Mouse (Mus musculus): Measurements from ENCODE around the gene Cep170.
"Not testable (repeated sequence)": the region's sequence is repeated elsewhere in the genome, so short reads cannot be mapped to it uniquely, and the experiment has no call there.

Cep170 gene

DNA sequence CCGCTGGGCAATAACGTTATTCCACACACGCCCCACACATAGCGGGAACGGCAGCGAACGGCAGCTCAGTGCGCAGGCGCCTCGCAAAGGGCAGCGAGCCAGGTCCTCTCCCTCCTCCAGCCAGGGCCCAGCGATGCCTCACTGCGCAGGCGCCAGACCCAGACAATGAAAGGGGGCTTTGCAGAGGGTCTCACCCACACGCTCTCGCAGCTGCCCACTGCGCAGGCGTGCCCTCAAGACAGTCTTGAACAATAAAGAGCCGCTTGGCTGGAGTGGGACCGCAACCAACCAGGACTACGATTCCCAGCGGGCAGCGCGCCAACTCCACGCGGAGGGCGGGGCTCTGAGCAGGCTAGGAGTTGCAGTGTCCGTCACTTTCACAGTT, at the start of gene Cep170:
TSS of gene Cep170 (minus strand) at position 32 of the 385 bp plus-strand sequence.
- DNase-seq (ENCODE audit: low spot score in 2 of 2), result peak; percentile 91 to 96

GRCm38 (mm10) chr1:176861981-176862644, 48.2 kb upstream of the Cep170 start:
- DNase-seq (ENCODE audit: low spot score in 2 of 2), result peak; percentile 53 to 75

- DNase-seq (ENCODE audit: low spot score in 2 of 2), result no peak
Measured at GRCm38 (mm10) chr1:176852813-176853590, 39.1 kb upstream of the Cep170 start.

DNA sequence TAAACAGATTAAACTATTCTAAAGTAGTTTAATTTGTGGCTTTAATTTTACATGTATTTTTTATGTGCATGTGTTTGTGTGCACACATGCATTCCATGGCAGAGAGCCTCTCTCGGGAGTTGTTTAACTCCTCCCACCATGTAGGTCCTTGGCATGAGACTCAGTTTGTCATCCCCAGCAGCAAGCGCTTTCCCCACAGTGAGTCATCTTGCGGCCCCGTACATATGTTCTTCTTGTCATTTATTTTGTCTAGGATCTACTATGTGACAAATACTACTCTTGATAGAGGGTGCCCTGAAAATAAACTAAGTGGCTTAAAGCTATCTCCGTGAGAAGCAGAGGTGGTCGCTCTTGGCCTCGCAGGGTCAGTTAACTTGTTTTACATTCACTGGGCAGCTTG, 37.5 kb upstream of the Cep170 start:
- no peak for DNase-seq (ENCODE audit: low spot score in 2 of 2)

GRCm38 (mm10) chr1:176849377-176849776, 35.5 kb upstream of the Cep170 start:
- no peak for DNase-seq (ENCODE audit: low spot score in 2 of 2)

- DNase-seq (ENCODE audit: low spot score in 2 of 2), result no peak
Measured at GRCm38 (mm10) chr1:176848613-176849290, 34.9 kb upstream of the Cep170 start.

- DNase-seq (ENCODE audit: low spot score in 2 of 2), result no peak
Measured at GRCm38 (mm10) chr1:176847118-176847859, 33.4 kb upstream of the Cep170 start.

GRCm38 (mm10) chr1:176845082-176845977, 31.5 kb upstream of the Cep170 start:
- no peak for DNase-seq (ENCODE audit: low spot score in 2 of 2)

GRCm38 (mm10) chr1:176836562-176836961, 22.7 kb upstream of the Cep170 start:
- DNase-seq (ENCODE audit: low spot score in 2 of 2), result not testable (repeated sequence)

DNA sequence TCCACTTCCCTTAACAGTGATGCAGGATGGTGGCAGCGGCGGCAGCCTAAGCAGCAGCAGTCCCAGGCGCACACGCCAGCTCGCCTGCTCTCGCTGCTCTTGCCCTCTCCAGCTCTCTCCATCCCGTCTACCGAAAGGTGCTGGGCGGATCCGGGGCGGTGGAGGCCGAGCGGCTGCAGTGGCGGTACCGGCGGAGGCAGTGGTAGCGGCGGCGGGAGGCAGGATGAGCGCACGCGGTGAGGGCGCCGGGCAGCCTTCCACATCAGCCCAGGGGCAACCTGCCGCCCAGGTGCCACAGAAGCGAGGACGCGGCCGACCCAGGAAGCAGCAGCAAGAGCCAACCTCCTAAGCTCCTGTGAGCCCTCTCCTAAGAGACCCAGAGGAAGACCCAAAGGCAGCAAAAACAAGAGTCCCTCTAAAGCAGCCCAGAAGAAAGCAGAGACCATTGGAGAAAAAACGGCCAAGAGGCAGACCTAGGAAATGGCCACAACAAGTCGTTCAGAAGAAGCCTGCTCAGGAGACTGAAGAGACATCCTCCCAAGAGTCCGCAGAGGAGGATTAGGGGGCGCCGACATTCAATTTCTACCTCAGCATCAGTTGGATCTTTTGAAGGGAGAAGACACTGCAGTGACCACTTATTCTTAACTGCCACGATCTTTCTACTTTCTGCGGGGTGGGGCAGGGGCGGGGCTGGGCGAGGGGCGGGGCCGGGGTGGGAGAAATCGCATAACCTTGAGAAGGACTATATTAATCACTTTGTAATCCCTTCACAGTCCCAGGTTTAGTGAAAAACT, 21.8 kb upstream of the Cep170 start:
- no peak for DNase-seq (ENCODE audit: low spot score in 2 of 2)

DNA sequence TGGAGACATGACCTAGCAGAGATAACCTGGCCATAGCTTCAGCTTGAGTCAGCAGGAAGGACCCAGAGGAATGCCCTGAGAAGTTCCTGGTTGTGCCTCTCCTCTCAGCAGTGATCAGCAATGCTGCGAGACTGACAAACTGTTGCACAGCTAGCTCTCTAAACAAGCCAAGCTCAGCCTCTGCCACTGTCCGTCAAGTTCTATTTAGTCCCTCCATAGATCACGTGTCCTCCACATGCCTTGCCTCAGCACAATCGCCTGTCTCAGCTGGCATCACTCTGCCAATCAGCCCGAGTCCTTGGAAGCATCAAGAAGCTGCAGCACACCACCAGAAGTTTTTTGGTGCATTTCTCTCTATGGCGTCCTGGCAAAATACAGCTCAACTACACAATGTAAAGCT, 21.0 kb upstream of the Cep170 start:
- no peak for DNase-seq (ENCODE audit: low spot score in 2 of 2)

DNA sequence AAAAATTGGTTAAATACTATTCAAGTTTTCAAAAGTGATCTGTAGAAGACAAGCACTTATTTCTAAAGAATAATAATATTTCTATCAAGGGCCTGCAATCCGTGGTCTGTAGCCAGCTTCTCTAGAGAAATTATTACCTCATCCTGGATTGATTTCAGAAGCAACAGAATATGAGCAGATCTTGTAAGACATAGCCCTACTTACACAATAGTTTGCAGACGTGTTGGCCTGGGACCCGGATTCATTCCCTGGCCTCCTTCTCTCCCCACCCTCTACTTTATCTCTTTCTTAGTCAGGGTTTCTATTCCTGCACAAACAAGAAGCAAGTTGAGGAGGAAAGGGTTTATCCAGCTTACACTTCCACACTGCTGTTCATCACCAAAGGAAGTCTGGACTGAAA, 20.1 kb upstream of the Cep170 start:
- no peak for DNase-seq (ENCODE audit: low spot score in 2 of 2)

GRCm38 (mm10) chr1:176833257-176833656, 19.4 kb upstream of the Cep170 start:
- no peak for DNase-seq (ENCODE audit: low spot score in 2 of 2)

DNA sequence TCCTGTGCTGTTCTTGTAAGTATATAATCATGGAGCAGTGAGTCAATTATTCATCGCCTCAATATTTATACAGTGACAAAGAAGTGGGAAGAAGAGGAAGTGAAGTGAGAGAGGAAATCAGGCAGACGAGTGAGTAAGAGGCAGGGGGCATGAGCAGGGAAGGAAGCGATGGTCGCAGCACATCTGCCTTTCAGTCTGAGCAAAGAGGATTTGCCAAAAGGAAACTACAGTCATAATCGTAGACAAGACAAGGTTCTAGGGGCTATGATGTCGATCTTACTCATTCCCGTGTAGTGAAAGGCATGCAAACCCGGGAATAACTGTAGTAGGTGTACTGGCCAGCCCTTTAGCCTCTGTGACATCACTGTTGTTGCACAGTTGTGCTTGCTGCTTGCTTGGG, 18.7 kb upstream of the Cep170 start:
- no peak for DNase-seq (ENCODE audit: low spot score in 2 of 2)

- no peak for DNase-seq (ENCODE audit: low spot score in 2 of 2)
Measured at GRCm38 (mm10) chr1:176832071-176832470, 18.2 kb upstream of the Cep170 start.

- DNase-seq (ENCODE audit: low spot score in 2 of 2), result no peak
Measured at GRCm38 (mm10) chr1:176828666-176829065, 14.8 kb upstream of the Cep170 start.

DNA sequence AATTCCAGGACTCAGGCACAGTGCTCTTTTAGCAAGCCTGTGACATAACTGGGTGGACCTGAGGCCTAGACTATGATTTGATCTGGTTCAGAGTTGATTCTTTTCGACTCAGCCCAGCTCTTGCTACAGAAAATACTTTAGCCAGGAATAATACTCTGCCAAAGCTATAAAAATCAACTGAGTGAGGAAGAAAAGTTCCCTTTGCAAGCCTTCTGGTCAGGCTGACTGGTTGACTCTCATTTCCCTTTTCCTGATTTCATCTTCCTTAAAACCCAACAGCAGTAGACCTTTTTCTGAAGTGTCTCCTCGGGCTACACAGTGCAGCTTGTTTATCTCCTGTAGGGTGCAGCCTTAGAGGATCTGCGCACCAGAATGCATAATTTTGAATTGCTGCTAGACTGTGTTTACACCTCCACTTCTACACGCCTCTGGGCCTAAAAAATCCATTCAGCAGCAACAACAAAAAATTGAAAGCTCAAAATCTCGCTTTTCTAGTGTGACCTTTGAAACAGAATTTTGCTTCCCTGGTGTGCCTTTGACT, 14.1 kb upstream of the Cep170 start:
- no peak for DNase-seq (ENCODE audit: low spot score in 2 of 2)

GRCm38 (mm10) chr1:176827365-176827764, 13.5 kb upstream of the Cep170 start:
- peak; percentile 25 to 59 for DNase-seq (ENCODE audit: low spot score in 2 of 2)

GRCm38 (mm10) chr1:176826931-176827330, 13.1 kb upstream of the Cep170 start:
- DNase-seq (ENCODE audit: low spot score in 2 of 2), result no peak

DNA sequence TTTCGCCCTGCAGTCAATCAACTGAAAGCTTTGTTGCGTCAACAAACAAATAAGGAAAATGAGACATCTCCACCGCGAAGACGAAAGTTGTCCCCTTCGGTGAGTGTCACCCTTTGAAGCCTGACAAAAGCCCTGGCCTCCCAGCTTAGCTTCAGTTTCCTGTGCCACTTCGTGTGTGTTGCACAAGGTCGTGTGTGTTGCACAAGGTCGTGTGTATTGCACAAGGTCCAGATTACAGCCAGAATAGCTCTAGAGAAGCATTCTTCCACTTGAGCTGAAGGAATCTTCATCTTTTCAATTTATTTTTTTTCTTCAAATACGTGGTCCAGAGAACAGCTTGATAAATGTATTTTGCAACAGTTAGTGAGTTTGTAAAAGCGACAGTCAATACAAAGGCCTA, 12.3 kb upstream of the Cep170 start:
- peak; percentile 31 to 57 for DNase-seq (ENCODE audit: low spot score in 2 of 2)

Measured in spleen, postnatal 4 days (tissue).